Mouse (Mus musculus): ENCODE measurements around the gene Pard6a.

Pard6a gene

GRCm38 (mm10) chr8:105700966-105701824 lies at the start of gene Pard6a, which contains the start of gene Acd:
Gene Pard6a, plus strand, starts transcription at chr8:105701148.
Gene Acd, minus strand, starts transcription at chr8:105701102.
- DNase-seq = peak; percentile 94

- DNase-seq = no peak
Observed at GRCm38 (mm10) chr8:105657641-105658040, 43.3 kb upstream of the Pard6a start.

GRCm38 (mm10) chr8:105661167-105661566 lies 39.8 kb upstream of the Pard6a start:
- peak; percentile 18 for DNase-seq

- DNase-seq = no peak
Observed at GRCm38 (mm10) chr8:105677891-105678290, 23.1 kb upstream of the Pard6a start.

GRCm38 (mm10) chr8:105685325-105685724 lies 15.6 kb upstream of the Pard6a start:
- DNase-seq = peak; percentile 1

- DNase-seq = peak; percentile 41
Observed at GRCm38 (mm10) chr8:105685796-105686308, 15.1 kb upstream of the Pard6a start, which contains the start of gene Carmil2. Gene Carmil2, plus strand, starts transcription at chr8:105686274.

- DNase-seq = peak; percentile 1
Observed at GRCm38 (mm10) chr8:105686551-105686950, 14.4 kb upstream of the Pard6a start.

GRCm38 (mm10) chr8:105687512-105687911 lies 13.4 kb upstream of the Pard6a start:
- DNase-seq = no peak

GRCm38 (mm10) chr8:105688242-105688752 lies 12.7 kb upstream of the Pard6a start:
- no peak for DNase-seq

GRCm38 (mm10) chr8:105689256-105689982 lies 11.5 kb upstream of the Pard6a start:
- DNase-seq = peak; percentile 1

GRCm38 (mm10) chr8:105689983-105690360 lies 11.0 kb upstream of the Pard6a start:
- DNase-seq = no peak

GRCm38 (mm10) chr8:105690978-105691377 lies 10.0 kb upstream of the Pard6a start:
- DNase-seq = peak; percentile 1

GRCm38 (mm10) chr8:105692449-105693182 lies 8.3 kb upstream of the Pard6a start:
- DNase-seq = peak; percentile 12

GRCm38 (mm10) chr8:105693648-105694047 lies 7.3 kb upstream of the Pard6a start:
- peak; percentile 58 for DNase-seq

- DNase-seq = no peak
Observed at GRCm38 (mm10) chr8:105694051-105694799, 6.7 kb upstream of the Pard6a start.

GRCm38 (mm10) chr8:105695080-105695780 lies 5.7 kb upstream of the Pard6a start:
- no peak for DNase-seq

GRCm38 (mm10) chr8:105697196-105697780 lies 3.7 kb upstream of the Pard6a start:
- DNase-seq = no peak

GRCm38 (mm10) chr8:105698734-105699133 lies 2.2 kb upstream of the Pard6a start:
- DNase-seq = no peak

GRCm38 (mm10) chr8:105699488-105700215 lies 1.3 kb upstream of the Pard6a start:
- DNase-seq = no peak

GRCm38 (mm10) chr8:105700566-105700965 lies 382 bp upstream of the Pard6a start:
- DNase-seq = no peak

Data from kidney, adult 11 months (tissue).